ENCODE assay signal across 10 mouse cellular contexts in genomic region chr6:66533241-66533640, GRCm38 (mm10). TPM values are rescaled to one million over a fixed set of nuclear protein-coding genes. Genes with fewer than 3 reads are reported as not detected.
DNase-seq lines count a peak whose midpoint lies in the region; ATAC-seq and TF ChIP-seq lines count a peak whose summit lies in the region.
"Had no signal": no experiment of that assay in that cellular context is flagged by ENCODE, and none has a peak within 500 bp of the region (broad histone marks: within the 10 kb centered on the region; RNA-seq: fewer than 3 reads in every experiment).

No protein-coding gene starts in this region.

- no peak overlapping the region for H3K9ac ChIP-seq in midbrain, embryonic 14.5 days (replicated peaks; ENCODE audit: low read length)
- H3K9ac ChIP-seq in lung, postnatal 0 days (replicated peaks; ENCODE audit: low read depth), result no peak overlapping the region

- peaks cover 12% of the 10 kb centered on the region; the same call in 1 of the 2 replicates for H3K4me1 ChIP-seq in midbrain, embryonic 14.5 days (ENCODE audit: control insufficient read depth, insufficient read depth, low read length)
- peaks cover 20% of the 10 kb centered on the region for H3K4me1 ChIP-seq in midbrain, embryonic 10.5 days
- H3K4me1 ChIP-seq in lung, postnatal 0 days (ENCODE audit: insufficient read depth, low read depth, low read length), result no peaks in the 10 kb centered on the region; the same call in 1 of the 2 replicates

- ATAC-seq in midbrain, embryonic 14.5 days (ENCODE audit: low FRiP score, low TSS enrichment), result no peak
- no peak for ATAC-seq in lung, postnatal 0 days

- no peak for TF ChIP-seq EP300 in lung, postnatal 0 days (IDR thresholded peaks at IDR 0.05)

- DNase-seq in heart, adult 18-20 months, result peak; percentile 23 to 64
- DNase-seq in heart, postnatal 36 days, result no peak
- DNase-seq in midbrain, embryonic 14.5 days, result peak; percentile 86
- no peak for DNase-seq in midbrain, embryonic 10.5 days (ENCODE audit: low spot score)
- DNase-seq in T-cell, adult 2 months (ENCODE audit: low spot score), result peak; percentile 37
- DNase-seq in lung, postnatal 0 days (ENCODE audit: low spot score), result peak; percentile 71
- no peak for DNase-seq in spleen, postnatal 14 days (ENCODE audit: low spot score in 2 of 2)
- no peak for DNase-seq in frontal cortex, postnatal 25 days (ENCODE audit: low spot score in 2 of 2)

- no peaks in the 10 kb centered on the region for H3K27me3 ChIP-seq in midbrain, embryonic 14.5 days (ENCODE audit: control insufficient read depth, insufficient read depth, low read length)
- no peaks in the 10 kb centered on the region for H3K27me3 ChIP-seq in midbrain, embryonic 10.5 days (ENCODE audit: low read depth, poor library complexity, severe bottlenecking)
- no peaks in the 10 kb centered on the region for H3K27me3 ChIP-seq in lung, postnatal 0 days (replicated peaks; ENCODE audit: insufficient read depth, low read length)

- no peaks in the 10 kb centered on the region for H3K9me3 ChIP-seq in midbrain, embryonic 14.5 days (ENCODE audit: control insufficient read depth, low read length)
- H3K9me3 ChIP-seq in midbrain, embryonic 10.5 days (replicated peaks), result no peaks in the 10 kb centered on the region
- no peaks in the 10 kb centered on the region for H3K9me3 ChIP-seq in lung, postnatal 0 days (ENCODE audit: low read length)

- H3K4me2 ChIP-seq in midbrain, embryonic 14.5 days (ENCODE audit: low read length), result no peak overlapping the region
- H3K4me2 ChIP-seq in lung, postnatal 0 days (replicated peaks; ENCODE audit: low read depth, low read length), result no peak overlapping the region

- H3K36me3 ChIP-seq in midbrain, embryonic 14.5 days (ENCODE audit: control insufficient read depth, insufficient read depth, low read length), result no peaks in the 10 kb centered on the region
- H3K36me3 ChIP-seq in midbrain, embryonic 10.5 days, result peaks cover 12% of the 10 kb centered on the region
- H3K36me3 ChIP-seq in lung, postnatal 0 days (ENCODE audit: insufficient read depth, low read length), result no peaks in the 10 kb centered on the region

- TF ChIP-seq CTCF in lung, postnatal 0 days (IDR thresholded peaks at IDR 0.05), result peak; percentile 78

- intact Hi-C loops in heart, postnatal 36 days (cut with DNase I), result loop anchor here (1.0 to 10.0 kb wide), 9 partner anchors 362 to 1488 kb away; partner anchors contain the start of genes Gadd45a, Gng12 and Smarcad1

- 38% methylated on average over 3 of the region's 3 CpGs for WGBS in midbrain, embryonic 14.5 days
- WGBS in midbrain, embryonic 10.5 days, result 47% methylated on average over 3 of the region's 3 CpGs
- WGBS in lung, postnatal 0 days, result 28% methylated on average over 3 of the region's 3 CpGs

- H3K27ac ChIP-seq in midbrain, embryonic 14.5 days (replicated peaks; ENCODE audit: low read depth, low read length), result no peak overlapping the region
- no peak overlapping the region for H3K27ac ChIP-seq in midbrain, embryonic 10.5 days (replicated peaks)
- H3K27ac ChIP-seq in lung, postnatal 0 days (ENCODE audit: low read length), result no peak overlapping the region

- H3K4me3 ChIP-seq in midbrain, embryonic 14.5 days (replicated peaks; ENCODE audit: low read depth, low read length), result no peak overlapping the region
- H3K4me3 ChIP-seq in midbrain, embryonic 10.5 days, result no peak overlapping the region
- no peak overlapping the region for H3K4me3 ChIP-seq in lung, postnatal 0 days (ENCODE audit: low read depth, low read length)

RNA-seq across cellular contexts. Expression of gene Mad2l1, which starts 1.9 kb away (rescaled TPM):
- total RNA-seq in heart, adult 18-20 months (2021), result 1 to 10 TPM; 2.7 to 3.0 TPM
- total RNA-seq in heart, postnatal 36 days (2021), result 1 to 10 TPM; 2.7 to 3.1 TPM
- 14.8 and 28.0 TPM in 2 replicates for polyA plus RNA-seq in midbrain, embryonic 14.5 days (2014; fragmentation: Nextera tagmentation; extraction: Ambion mirVana)
- polyA plus RNA-seq in midbrain, embryonic 10.5 days (2016; fragmentation: Nextera tagmentation; extraction: Ambion mirVana), result 139 and 158 TPM in 2 replicates
- 12.6 and 15.0 TPM in 2 replicates for polyA plus RNA-seq in lung, postnatal 0 days (2015; fragmentation: Nextera tagmentation; extraction: Ambion mirVana)

RNA-seq across cellular contexts. Expression of gene Vmn1r32, which starts 26.7 kb away (rescaled TPM):
- total RNA-seq in heart, adult 18-20 months (2021), result not detected
- not detected for total RNA-seq in heart, postnatal 36 days (2021)
- 0.11 TPM in 1 of 2 replicates, not detected in the other for polyA plus RNA-seq in midbrain, embryonic 14.5 days (2014; fragmentation: Nextera tagmentation; extraction: Ambion mirVana)
- 0.05 and 0.15 TPM in 2 replicates for polyA plus RNA-seq in midbrain, embryonic 10.5 days (2016; fragmentation: Nextera tagmentation; extraction: Ambion mirVana)
- not detected in 2 replicates for polyA plus RNA-seq in lung, postnatal 0 days (2015; fragmentation: Nextera tagmentation; extraction: Ambion mirVana)
- total RNA-seq: layer of hippocampus, adult 18-20 months had no signal
- polyA plus RNA-seq: neural tube, embryonic 14.5 days had no signal

Comparison
In these comparisons a context has a peak if more than half of its experiments do, and no peak if none do; other contexts are left out.
1. DNase-seq: peak in heart, adult 18-20 months (2 of 2), midbrain, embryonic 14.5 days (single experiment), T-cell, adult 2 months (single experiment) and lung, postnatal 0 days (single experiment); none in heart, postnatal 36 days (0 of 2), midbrain, embryonic 10.5 days (single experiment), spleen, postnatal 14 days (0 of 2) and frontal cortex, postnatal 25 days (0 of 2).